Mouse (Mus musculus): ENCODE measurements at regions not wholly inside any gene's neighbourhood (a gene's known extent, or its start where the extent isn't known, plus 50 kb on each side); places are given as distances from the start of the nearest gene placed in this dataset.

GRCm38 (mm10) chr3:119512596-119512995, 271.7 kb downstream of the Ptbp2 start:
- TF ChIP-seq CTCF (conservative IDR thresholded peaks at IDR 0.05; ENCODE audit: insufficient read depth, insufficient read length, low read depth, low read length) (no peak), POLR2A (IDR thresholded peaks at IDR 0.05; ENCODE audit: low read depth, low read length) (no peak)

Measured in kidney, adult 2 months (tissue).